Comparison of ENCODE assay signal across 8 mouse cellular contexts in genomic region chr19:46587823-46588508, GRCm38 (mm10). TPM values are rescaled to one million over a fixed set of nuclear protein-coding genes. Genes with fewer than 3 reads are reported as not detected.
DNase-seq lines count a peak whose midpoint lies in the region.

No protein-coding gene starts in this region.

- intact Hi-C loops in left cerebral cortex, postnatal 14 days (cut with DNase I), result loop anchor here (2.0 kb wide), 1 partner anchor 151 kb away; no protein-coding TSS in a partner anchor

- DNase-seq in T-cell, adult 2 months (ENCODE audit: low spot score), result peak; percentile 67
- peak; percentile 93 to 96 for DNase-seq in cerebellum, postnatal 14 days
- peak; percentile 88 to 89 for DNase-seq in frontal cortex, postnatal 36 days (ENCODE audit: low spot score in 2 of 2)
- DNase-seq in hindlimb bud, embryonic 11.5 days (ENCODE audit: extremely low spot score, low read depth, low spot score), result peak; percentile 76
- DNase-seq in left cerebral cortex, postnatal 14 days (ENCODE audit: low spot score in 2 of 2), result peak; percentile 87 to 92
- peak; percentile 90 for DNase-seq in mesoderm, embryonic 11.5 days (ENCODE audit: low read depth, low spot score)
- peak; percentile 79 for DNase-seq in right cerebral cortex, postnatal 25 days
- DNase-seq in urinary bladder, postnatal 25 days (ENCODE audit: low spot score), result peak; percentile 89

RNA-seq across cellular contexts. Expression of gene Wbp1l, which starts 10.9 kb away (rescaled TPM):
- 10 to 100 TPM; 40.5 to 45.8 TPM for total RNA-seq in left cerebral cortex, postnatal 14 days (2021)

RNA-seq across cellular contexts. Expression of gene Sfxn2, which starts 14.8 kb away (rescaled TPM):
- 1 to 10 TPM; 4.1 to 6.0 TPM for total RNA-seq in left cerebral cortex, postnatal 14 days (2021)

RNA-seq across cellular contexts. Expression of gene Arl3, which starts 15.0 kb away (rescaled TPM):
- 100 to 1,000 TPM; 103 to 116 TPM for total RNA-seq in left cerebral cortex, postnatal 14 days (2021)

Comparison
In these comparisons a context has a peak if more than half of its experiments do, and no peak if none do; other contexts are left out.
1. Peak in every context shown above with its lines: DNase-seq.